Mouse (Mus musculus): ENCODE data around the gene Hyal6. TPM values are rescaled to one million over a fixed set of nuclear protein-coding genes. Genes with fewer than 3 reads are reported as not detected.

Hyal6 gene
- total and polyA plus RNA-seq, 2 experiments from 2014 or later, result not detected

DNA sequence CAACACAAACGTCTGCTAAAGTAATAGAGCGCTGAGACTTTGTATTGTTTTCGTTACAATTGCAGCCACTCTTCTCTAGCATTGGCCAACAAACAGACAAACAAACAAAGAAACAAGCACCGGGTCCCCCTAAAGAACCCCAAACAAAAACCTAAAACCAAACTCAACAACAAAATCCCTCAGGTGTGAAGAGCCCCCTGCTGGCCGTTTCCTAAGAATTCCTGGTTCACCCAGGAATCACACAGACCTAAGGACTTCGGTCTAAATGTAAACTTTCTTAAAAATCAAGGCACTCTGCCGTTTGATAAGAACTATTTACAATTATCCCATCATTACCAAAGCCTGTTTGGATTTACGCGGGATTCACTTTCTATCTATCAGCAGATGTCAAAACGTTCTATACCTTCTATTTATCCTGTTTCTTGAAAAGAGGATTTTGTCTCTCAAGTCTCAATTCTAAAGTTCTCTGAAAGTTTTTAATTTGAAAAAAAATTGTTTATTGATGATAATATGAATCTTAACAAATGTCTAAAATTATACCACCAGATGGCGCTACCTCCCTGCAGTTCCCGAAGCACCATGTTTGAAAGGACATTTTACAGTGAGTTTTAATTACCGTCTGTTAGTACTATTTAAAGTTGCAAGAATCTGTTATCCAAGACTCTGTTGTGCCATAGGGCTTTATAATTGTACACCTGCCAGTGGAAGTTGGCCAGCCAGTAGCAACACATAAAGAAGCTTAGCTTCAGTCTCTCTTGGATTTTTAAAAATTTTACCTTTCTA lies 11.5 kb upstream of the Hyal6 start:
- no peaks in the 10 kb centered on the region for H3K27me3 ChIP-seq (ENCODE audit: insufficient read depth, low read length)
- peak; percentile 75 for TF ChIP-seq CTCF (IDR thresholded peaks at IDR 0.05; ENCODE audit: low read depth)
- 0 out of 2 replicates have a peak overlapping the region, but pooled peaks have one; percentile 30 for H3K4me2 ChIP-seq (ENCODE audit: low read depth, low read length)
- H3K36me3 ChIP-seq (ENCODE audit: insufficient read depth, low read length), result no peaks in the 10 kb centered on the region
- no peaks in the 10 kb centered on the region for H3K9me3 ChIP-seq (ENCODE audit: low read length)
- H3K4me1 ChIP-seq (ENCODE audit: insufficient read depth, low read length), result no peaks in the 10 kb centered on the region
- no peak overlapping the region for H3K9ac ChIP-seq (replicated peaks; ENCODE audit: low read length)
- 0 out of 2 replicates have a peak, but pooled peaks have one; percentile 43 for ATAC-seq
- WGBS, result 31% methylated on average over 13 of the region's 13 CpGs
- H3K27ac ChIP-seq, result no peak overlapping the region
- DNase-seq (ENCODE audit: low spot score), result peak; percentile 82
- H3K4me3 ChIP-seq (ENCODE audit: low read length), result no peak overlapping the region

- Histone ChIP-seq H3K27me3 (ENCODE audit: insufficient read depth, low read length) (no peaks in the 10 kb centered on the region), H3K9me3 (ENCODE audit: low read length) (no peaks in the 10 kb centered on the region), H3K9ac (replicated peaks; ENCODE audit: low read length) (no peak overlapping the region), H3K4me1 (ENCODE audit: insufficient read depth, low read length) (no peaks in the 10 kb centered on the region), H3K36me3 (ENCODE audit: insufficient read depth, low read length) (no peaks in the 10 kb centered on the region), H3K4me2 (ENCODE audit: low read depth, low read length) (no peak overlapping the region), H3K27ac (no peak overlapping the region), H3K4me3 (ENCODE audit: low read length) (no peak overlapping the region)
- TF ChIP-seq CTCF (IDR thresholded peaks at IDR 0.05; ENCODE audit: low read depth), result no peak
- DNase-seq (ENCODE audit: low spot score) (no peak), ATAC-seq (no peak)
- 71% methylated on average over 1 of the region's 1 CpGs for WGBS
Measured at GRCm38 (mm10) chr6:24728130-24728529, 4.9 kb upstream of the Hyal6 start.

GRCm38 (mm10) chr6:24734565-24734964 lies 1.5 kb downstream of the Hyal6 start:
- no peaks in the 10 kb centered on the region for H3K9me3 ChIP-seq (ENCODE audit: low read length)
- no peaks in the 10 kb centered on the region for H3K4me1 ChIP-seq (ENCODE audit: insufficient read depth, low read length)
- no peak for ATAC-seq
- DNase-seq (ENCODE audit: low spot score), result no peak
- no peak overlapping the region for H3K4me2 ChIP-seq (ENCODE audit: low read depth, low read length)
- no peak overlapping the region for H3K9ac ChIP-seq (replicated peaks; ENCODE audit: low read length)
- H3K27ac ChIP-seq, result no peak overlapping the region
- no peak overlapping the region for H3K4me3 ChIP-seq (ENCODE audit: low read length)
- WGBS, result 89% methylated on average over 6 of the region's 6 CpGs
- no peak for TF ChIP-seq CTCF (IDR thresholded peaks at IDR 0.05; ENCODE audit: low read depth)
- H3K36me3 ChIP-seq (ENCODE audit: insufficient read depth, low read length), result no peaks in the 10 kb centered on the region
- H3K27me3 ChIP-seq (ENCODE audit: insufficient read depth, low read length), result no peaks in the 10 kb centered on the region

- 86% methylated on average over 4 of the region's 4 CpGs for WGBS
- Histone ChIP-seq H3K4me2 (ENCODE audit: low read depth, low read length) (no peak within 1 kb of the TSS), H3K9me3 (ENCODE audit: low read length) (no peaks in the 10 kb centered on the region), H3K27me3 (ENCODE audit: insufficient read depth, low read length) (no peaks in the 10 kb centered on the region), H3K36me3 (ENCODE audit: insufficient read depth, low read length) (no peaks in the 10 kb centered on the region), H3K4me1 (ENCODE audit: insufficient read depth, low read length) (no peaks in the 10 kb centered on the region), H3K27ac (no peak within 1 kb of the TSS), H3K9ac (replicated peaks; ENCODE audit: low read length) (no peak within 1 kb of the TSS), H3K4me3 (ENCODE audit: low read length) (no peak within 1 kb of the TSS)
- TF ChIP-seq CTCF (IDR thresholded peaks at IDR 0.05; ENCODE audit: low read depth), result no peak
- no peak for ATAC-seq
- no peak for DNase-seq (ENCODE audit: low spot score)
Measured at GRCm38 (mm10) chr6:24748029-24748428, 15.0 kb downstream of the Hyal6 start, which contains the start of gene Hyal4. Gene Hyal4 (plus strand): TSS chr6:24748329.

DNA sequence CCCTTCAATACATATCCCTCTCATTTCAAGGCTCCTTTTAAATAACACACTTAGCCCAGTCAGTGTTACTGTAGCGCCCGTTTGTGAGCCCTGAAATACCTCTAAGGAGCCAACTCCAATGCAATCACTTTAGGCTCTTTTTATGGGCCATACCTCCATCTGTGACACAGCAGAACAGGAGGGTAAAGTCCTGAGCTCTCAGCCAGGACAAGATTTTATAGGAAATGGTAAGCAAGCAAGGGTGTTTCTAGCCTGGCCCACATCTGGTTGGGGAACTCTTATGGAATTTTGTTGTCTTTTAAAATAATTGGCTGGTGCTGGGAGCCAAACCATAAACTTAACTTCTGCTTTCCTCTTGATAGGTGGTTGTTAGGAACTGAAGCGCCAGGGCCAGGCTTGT lies 26.2 kb downstream of the Hyal6 start:
- Histone ChIP-seq H3K4me2 (ENCODE audit: low read depth, low read length) (no peak overlapping the region), H3K27me3 (ENCODE audit: insufficient read depth, low read length) (no peaks in the 10 kb centered on the region), H3K4me3 (ENCODE audit: low read length) (no peak overlapping the region), H3K9ac (replicated peaks; ENCODE audit: low read length) (no peak overlapping the region), H3K9me3 (ENCODE audit: low read length) (no peaks in the 10 kb centered on the region), H3K27ac (no peak overlapping the region), H3K4me1 (ENCODE audit: insufficient read depth, low read length) (no peaks in the 10 kb centered on the region), H3K36me3 (ENCODE audit: insufficient read depth, low read length) (no peaks in the 10 kb centered on the region)
- no peak for TF ChIP-seq CTCF (IDR thresholded peaks at IDR 0.05; ENCODE audit: low read depth)
- DNase-seq (ENCODE audit: low spot score) (no peak), ATAC-seq (no peak)
- 94% methylated on average over 3 of the region's 3 CpGs for WGBS

DNA sequence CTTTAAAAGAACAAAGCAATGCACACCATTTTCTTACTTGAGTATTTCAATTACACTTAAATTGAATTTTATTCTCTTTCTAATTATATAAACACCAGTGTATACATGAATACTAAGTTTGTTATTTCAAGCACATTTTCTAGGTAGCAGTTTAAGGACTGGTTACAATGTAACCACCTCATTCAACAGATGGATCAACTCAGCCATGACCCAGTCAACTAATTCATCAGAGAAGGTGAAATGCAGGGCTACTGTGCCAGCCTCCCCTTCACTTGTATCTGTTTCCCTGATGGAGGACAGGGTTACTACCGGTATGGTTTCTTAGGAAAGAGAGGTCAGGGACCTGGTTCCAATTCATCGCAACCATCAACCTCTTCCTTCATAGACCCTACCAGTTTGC lies 33.2 kb downstream of the Hyal6 start:
- no peak for TF ChIP-seq CTCF (IDR thresholded peaks at IDR 0.05; ENCODE audit: low read depth)

DNA sequence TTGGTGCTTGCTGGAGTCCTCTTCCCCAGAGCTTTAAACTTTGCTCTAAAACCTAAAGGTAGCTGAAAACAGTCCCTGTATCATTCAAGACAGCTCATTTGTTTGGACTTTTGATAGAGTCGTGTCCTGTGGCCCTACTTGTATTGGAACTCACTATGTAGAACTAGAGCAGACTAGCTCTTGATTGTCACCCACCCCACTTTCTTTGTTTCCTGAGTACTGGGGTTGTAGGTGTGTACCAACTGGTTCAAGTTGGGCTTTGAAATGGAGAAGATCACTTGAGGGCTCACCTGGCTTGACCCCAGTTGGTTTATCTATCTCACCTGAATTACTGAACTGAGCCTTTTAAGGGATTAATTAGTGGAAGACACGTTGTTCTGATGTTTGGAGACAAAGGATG lies 46.1 kb downstream of the Hyal6 start:
- DNase-seq (ENCODE audit: low spot score), result no peak
- Histone ChIP-seq H3K9me3 (ENCODE audit: low read length) (no peaks in the 10 kb centered on the region), H3K27ac (no peak overlapping the region), H3K9ac (replicated peaks; ENCODE audit: low read length) (no peak overlapping the region), H3K4me2 (ENCODE audit: low read depth, low read length) (no peak overlapping the region), H3K4me1 (ENCODE audit: insufficient read depth, low read length) (no peaks in the 10 kb centered on the region), H3K27me3 (ENCODE audit: insufficient read depth, low read length) (no peaks in the 10 kb centered on the region), H3K4me3 (ENCODE audit: low read length) (no peak overlapping the region), H3K36me3 (ENCODE audit: insufficient read depth, low read length) (no peaks in the 10 kb centered on the region)
- no peak for TF ChIP-seq CTCF (IDR thresholded peaks at IDR 0.05; ENCODE audit: low read depth)
- no peak for ATAC-seq
- 63% methylated on average over 2 of the region's 2 CpGs for WGBS

More for the DNA sequence above, 33.2 kb downstream of the Hyal6 start:
- WGBS, result 85% methylated on average over 2 of the region's 2 CpGs
- DNase-seq (ENCODE audit: low spot score) (no peak), ATAC-seq (no peak)
- Histone ChIP-seq H3K4me2 (ENCODE audit: low read depth, low read length) (no peak overlapping the region), H3K9ac (replicated peaks; ENCODE audit: low read length) (no peak overlapping the region), H3K9me3 (ENCODE audit: low read length) (no peaks in the 10 kb centered on the region), H3K27ac (no peak overlapping the region), H3K36me3 (ENCODE audit: insufficient read depth, low read length) (no peaks in the 10 kb centered on the region), H3K4me1 (ENCODE audit: insufficient read depth, low read length) (no peaks in the 10 kb centered on the region), H3K4me3 (ENCODE audit: low read length) (no peak overlapping the region), H3K27me3 (ENCODE audit: insufficient read depth, low read length) (no peaks in the 10 kb centered on the region)

Measured in hindbrain, postnatal 0 days (tissue).